Mouse (Mus musculus): ENCODE measurements at regions not wholly inside any gene's neighbourhood (a gene's known extent, or its start where the extent isn't known, plus 50 kb on each side); places are given as distances from the start of the nearest gene placed in this dataset.

DNA sequence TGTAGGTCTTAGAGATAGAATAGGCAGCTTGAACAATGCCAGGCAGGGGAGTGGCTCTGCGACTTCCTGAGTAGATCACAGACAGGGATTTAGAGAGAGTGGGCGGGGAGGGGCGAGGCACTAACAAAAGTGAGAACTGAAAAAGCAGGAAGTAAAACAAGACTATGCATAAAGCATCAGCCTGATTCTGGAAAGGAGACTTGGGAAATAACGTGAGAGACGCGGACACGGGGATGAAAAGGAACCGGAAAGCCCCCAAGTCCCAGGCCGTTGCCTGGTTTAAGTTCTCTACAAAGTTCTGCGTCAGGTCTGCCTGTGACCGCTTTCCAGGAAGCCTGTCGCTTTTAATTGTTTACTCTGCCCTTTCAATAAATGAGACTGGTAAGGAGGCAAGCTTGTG, 86.3 kb downstream of the D16Ertd472e start:
- DNase-seq (ENCODE audit: low spot score) (peak; percentile 42), ATAC-seq (replicated peaks; ENCODE audit: low FRiP score) (no peak; the same call in 1 of the 2 replicates)
- Histone ChIP-seq H3K9me3 (ENCODE audit: control insufficient read depth, low read length) (no peaks in the 10 kb centered on the region), H3K4me1 (replicated peaks; ENCODE audit: control insufficient read depth, insufficient read depth, low read length) (no peaks in the 10 kb centered on the region), H3K4me2 (peak overlapping the region; percentile 54), H3K36me3 (ENCODE audit: control insufficient read depth, insufficient read depth, low read length) (no peaks in the 10 kb centered on the region), H3K27me3 (replicated peaks; ENCODE audit: control insufficient read depth, insufficient read depth, low read length) (no peaks in the 10 kb centered on the region), H3K9ac (ENCODE audit: low read depth, low read length) (no peak overlapping the region), H3K4me3 (ENCODE audit: low read depth, low read length) (no peak overlapping the region), H3K27ac (ENCODE audit: low read depth, low read length) (no peak overlapping the region)
- 14% methylated on average over 12 of the region's 12 CpGs for WGBS

DNA sequence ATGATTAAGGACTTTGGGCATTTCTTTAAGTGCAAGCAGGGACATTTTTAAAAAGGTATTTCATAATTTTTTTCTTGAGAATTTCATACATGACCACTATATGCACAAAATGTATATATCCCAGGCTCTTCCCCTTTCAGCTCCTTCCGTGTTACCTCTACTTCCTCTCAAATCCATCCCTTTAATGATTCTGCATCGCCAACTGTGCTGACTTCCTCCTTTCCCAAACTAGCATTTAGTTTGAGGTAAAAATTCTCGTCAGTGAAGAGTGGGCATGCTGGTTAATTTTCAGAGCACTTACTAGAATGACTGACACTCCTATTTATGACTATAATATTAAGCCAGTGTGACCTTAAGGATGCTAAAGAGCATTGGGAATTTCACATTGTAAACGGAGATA, 86.9 kb downstream of the D16Ertd472e start:
- H3K4me1 ChIP-seq (replicated peaks; ENCODE audit: control insufficient read depth, insufficient read depth, low read length) = no peaks in the 10 kb centered on the region
- no peaks in the 10 kb centered on the region for H3K27me3 ChIP-seq (replicated peaks; ENCODE audit: control insufficient read depth, insufficient read depth, low read length)
- no peak overlapping the region for H3K9ac ChIP-seq (ENCODE audit: low read depth, low read length)
- no peaks in the 10 kb centered on the region for H3K36me3 ChIP-seq (ENCODE audit: control insufficient read depth, insufficient read depth, low read length)
- no peak overlapping the region for H3K27ac ChIP-seq (ENCODE audit: low read depth, low read length)
- DNase-seq (ENCODE audit: low spot score) = no peak
- 46% methylated on average over 4 of the region's 4 CpGs for WGBS
- no peaks in the 10 kb centered on the region for H3K9me3 ChIP-seq (ENCODE audit: control insufficient read depth, low read length)
- no peak overlapping the region for H3K4me3 ChIP-seq (ENCODE audit: low read depth, low read length)
- peak overlapping the region; percentile 54; the same call in 1 of the 2 replicates for H3K4me2 ChIP-seq
- ATAC-seq (replicated peaks; ENCODE audit: low FRiP score) = no peak

DNA sequence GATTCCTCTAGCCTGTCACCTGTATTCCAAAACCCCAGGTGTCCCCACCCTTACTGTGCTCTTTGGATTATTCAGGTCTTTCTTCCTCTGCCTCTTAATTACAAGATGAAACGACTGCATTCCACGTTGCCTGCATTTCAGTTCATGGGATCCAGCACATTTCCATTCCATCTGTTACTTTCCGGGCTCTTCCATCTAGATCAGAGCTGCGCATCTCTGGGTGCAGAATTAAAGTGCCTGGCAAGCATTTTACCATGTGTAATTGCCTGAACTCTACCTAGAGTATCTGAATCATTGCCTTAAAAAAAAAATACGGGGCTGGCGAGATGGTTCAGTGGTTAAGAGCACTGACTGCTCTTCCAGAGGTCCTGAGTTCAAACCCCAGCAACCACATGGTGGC, 90.0 kb downstream of the D16Ertd472e start:
- Histone ChIP-seq H3K4me3 (ENCODE audit: low read depth, low read length) (no peak overlapping the region), H3K9me3 (ENCODE audit: control insufficient read depth, low read length) (no peaks in the 10 kb centered on the region), H3K9ac (ENCODE audit: low read depth, low read length) (no peak overlapping the region), H3K27ac (ENCODE audit: low read depth, low read length) (no peak overlapping the region), H3K4me1 (replicated peaks; ENCODE audit: control insufficient read depth, insufficient read depth, low read length) (no peaks in the 10 kb centered on the region), H3K36me3 (ENCODE audit: control insufficient read depth, insufficient read depth, low read length) (no peaks in the 10 kb centered on the region), H3K4me2 (no peak overlapping the region), H3K27me3 (replicated peaks; ENCODE audit: control insufficient read depth, insufficient read depth, low read length) (no peaks in the 10 kb centered on the region)
- DNase-seq (ENCODE audit: low spot score) = no peak
- 85% methylated on average over 6 of the region's 6 CpGs for WGBS
- ATAC-seq (replicated peaks; ENCODE audit: low FRiP score) = no peak

DNA sequence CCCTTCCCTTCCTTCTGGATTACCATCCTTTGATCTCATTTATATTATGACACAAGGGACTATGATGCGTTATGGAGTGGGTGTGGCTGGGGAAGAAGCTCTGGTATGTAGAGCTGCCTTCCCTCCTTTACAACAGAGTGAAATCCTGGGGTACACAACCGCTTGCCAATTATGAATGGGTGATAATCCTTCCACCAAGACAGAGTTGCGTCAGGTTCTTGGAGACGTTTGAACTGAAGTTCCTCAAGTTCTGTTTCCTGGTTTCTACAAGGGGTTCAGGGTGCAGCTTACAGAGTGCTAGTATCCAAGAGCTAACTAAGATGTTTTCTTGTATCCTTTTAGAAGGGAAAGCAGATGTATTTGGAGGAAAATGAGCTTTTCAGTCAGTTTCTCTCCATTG, 92.2 kb downstream of the D16Ertd472e start:
- no peak overlapping the region for H3K9ac ChIP-seq (ENCODE audit: low read depth, low read length)
- H3K4me1 ChIP-seq (replicated peaks; ENCODE audit: control insufficient read depth, insufficient read depth, low read length) = no peaks in the 10 kb centered on the region
- H3K9me3 ChIP-seq (ENCODE audit: control insufficient read depth, low read length) = no peaks in the 10 kb centered on the region
- H3K4me3 ChIP-seq (ENCODE audit: low read depth, low read length) = no peak overlapping the region
- no peak overlapping the region for H3K27ac ChIP-seq (ENCODE audit: low read depth, low read length)
- no peak for DNase-seq (ENCODE audit: low spot score)
- no peaks in the 10 kb centered on the region for H3K36me3 ChIP-seq (ENCODE audit: control insufficient read depth, insufficient read depth, low read length)
- H3K27me3 ChIP-seq (replicated peaks; ENCODE audit: control insufficient read depth, insufficient read depth, low read length) = no peaks in the 10 kb centered on the region
- H3K4me2 ChIP-seq = no peak overlapping the region
- WGBS = 77% methylated on average over 4 of the region's 4 CpGs
- ATAC-seq (replicated peaks; ENCODE audit: low FRiP score) = no peak

DNA sequence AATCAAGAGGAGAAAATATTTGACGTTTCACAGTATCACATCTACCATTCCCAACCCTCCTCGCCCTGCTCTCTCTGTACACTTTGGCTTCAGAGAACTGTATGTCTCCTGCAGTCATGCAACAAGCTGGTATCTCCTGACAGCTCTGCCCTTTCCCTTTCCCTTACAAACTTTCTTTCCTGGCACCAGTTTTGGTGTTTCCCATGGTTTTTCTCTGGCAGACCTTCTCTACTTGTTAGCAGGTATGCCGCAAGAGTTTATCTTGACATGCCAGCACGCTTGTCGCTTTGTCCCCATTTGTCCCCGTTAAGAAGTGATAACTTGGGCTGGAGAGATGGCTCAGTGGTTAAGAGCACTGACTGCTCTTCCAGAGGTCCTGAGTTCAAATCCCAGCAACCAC, 94.9 kb downstream of the D16Ertd472e start:
- H3K9ac ChIP-seq (ENCODE audit: low read depth, low read length) = no peak overlapping the region
- H3K36me3 ChIP-seq (ENCODE audit: control insufficient read depth, insufficient read depth, low read length) = no peaks in the 10 kb centered on the region
- no peaks in the 10 kb centered on the region for H3K9me3 ChIP-seq (ENCODE audit: control insufficient read depth, low read length)
- no peaks in the 10 kb centered on the region for H3K27me3 ChIP-seq (replicated peaks; ENCODE audit: control insufficient read depth, insufficient read depth, low read length)
- H3K27ac ChIP-seq (ENCODE audit: low read depth, low read length) = no peak overlapping the region
- DNase-seq (ENCODE audit: low spot score) (no peak), ATAC-seq (replicated peaks; ENCODE audit: low FRiP score) (no peak)
- no peaks in the 10 kb centered on the region for H3K4me1 ChIP-seq (replicated peaks; ENCODE audit: control insufficient read depth, insufficient read depth, low read length)
- no peak overlapping the region for H3K4me3 ChIP-seq (ENCODE audit: low read depth, low read length)
- no peak overlapping the region for H3K4me2 ChIP-seq
- WGBS = 85% methylated on average over 6 of the region's 6 CpGs

DNA sequence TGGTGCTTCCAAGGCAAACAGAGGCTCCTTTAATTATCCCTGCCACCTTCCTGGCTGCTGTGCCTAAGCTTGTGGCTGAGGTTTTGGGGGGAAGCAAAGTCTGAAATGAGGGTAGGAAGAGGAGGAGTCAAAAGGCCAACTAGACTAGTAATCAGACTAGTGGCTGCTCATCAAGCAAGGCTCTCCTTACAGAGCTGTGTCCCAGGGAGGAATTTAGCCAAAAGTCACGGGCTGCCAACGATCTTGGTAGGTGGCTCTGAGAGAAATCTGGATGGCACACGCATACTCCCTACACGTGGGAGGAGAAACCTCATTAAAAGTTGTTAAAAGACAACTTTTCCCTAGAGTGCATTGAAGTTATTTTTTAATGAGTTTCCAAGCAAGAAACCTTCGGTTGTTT, 95.4 kb downstream of the D16Ertd472e start:
- H3K27ac ChIP-seq (ENCODE audit: low read depth, low read length) = no peak overlapping the region
- H3K9me3 ChIP-seq (ENCODE audit: control insufficient read depth, low read length) = no peaks in the 10 kb centered on the region
- H3K9ac ChIP-seq (ENCODE audit: low read depth, low read length) = no peak overlapping the region
- ATAC-seq (replicated peaks; ENCODE audit: low FRiP score) (no peak), DNase-seq (ENCODE audit: low spot score) (no peak)
- WGBS = 73% methylated on average over 5 of the region's 5 CpGs
- H3K4me1 ChIP-seq (replicated peaks; ENCODE audit: control insufficient read depth, insufficient read depth, low read length) = no peaks in the 10 kb centered on the region
- no peak overlapping the region for H3K4me3 ChIP-seq (ENCODE audit: low read depth, low read length)
- H3K27me3 ChIP-seq (replicated peaks; ENCODE audit: control insufficient read depth, insufficient read depth, low read length) = no peaks in the 10 kb centered on the region
- no peaks in the 10 kb centered on the region for H3K36me3 ChIP-seq (ENCODE audit: control insufficient read depth, insufficient read depth, low read length)
- H3K4me2 ChIP-seq = no peak overlapping the region

DNA sequence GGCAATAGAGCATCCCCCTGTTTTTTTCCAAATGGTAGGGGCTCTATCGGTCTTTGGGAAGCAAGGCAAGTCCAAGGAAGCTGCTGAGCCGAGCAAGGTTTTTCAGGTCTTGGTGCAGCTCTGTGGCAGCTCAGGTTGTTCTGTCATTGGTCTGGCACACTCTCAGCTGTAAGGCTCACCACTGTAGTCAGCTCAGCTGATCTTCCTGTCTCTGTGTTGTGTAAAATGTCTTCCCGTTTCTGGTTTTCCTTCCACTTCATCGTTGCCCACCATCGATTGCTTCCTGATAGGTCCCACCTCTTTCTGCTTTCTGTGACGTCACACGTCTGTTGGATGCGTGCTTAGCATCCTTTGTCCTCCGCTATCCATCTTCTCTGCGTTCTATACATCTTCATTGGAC, 96.2 kb downstream of the D16Ertd472e start:
- no peaks in the 10 kb centered on the region for H3K36me3 ChIP-seq (ENCODE audit: control insufficient read depth, insufficient read depth, low read length)
- H3K9ac ChIP-seq (ENCODE audit: low read depth, low read length) = no peak overlapping the region
- no peaks in the 10 kb centered on the region for H3K4me1 ChIP-seq (replicated peaks; ENCODE audit: control insufficient read depth, insufficient read depth, low read length)
- ATAC-seq (replicated peaks; ENCODE audit: low FRiP score) (no peak), DNase-seq (ENCODE audit: low spot score) (no peak)
- no peaks in the 10 kb centered on the region for H3K27me3 ChIP-seq (replicated peaks; ENCODE audit: control insufficient read depth, insufficient read depth, low read length)
- H3K27ac ChIP-seq (ENCODE audit: low read depth, low read length) = no peak overlapping the region
- H3K9me3 ChIP-seq (ENCODE audit: control insufficient read depth, low read length) = no peaks in the 10 kb centered on the region
- H3K4me2 ChIP-seq = no peak overlapping the region
- H3K4me3 ChIP-seq (ENCODE audit: low read depth, low read length) = no peak overlapping the region
- 85% methylated on average over 10 of the region's 10 CpGs for WGBS

DNA sequence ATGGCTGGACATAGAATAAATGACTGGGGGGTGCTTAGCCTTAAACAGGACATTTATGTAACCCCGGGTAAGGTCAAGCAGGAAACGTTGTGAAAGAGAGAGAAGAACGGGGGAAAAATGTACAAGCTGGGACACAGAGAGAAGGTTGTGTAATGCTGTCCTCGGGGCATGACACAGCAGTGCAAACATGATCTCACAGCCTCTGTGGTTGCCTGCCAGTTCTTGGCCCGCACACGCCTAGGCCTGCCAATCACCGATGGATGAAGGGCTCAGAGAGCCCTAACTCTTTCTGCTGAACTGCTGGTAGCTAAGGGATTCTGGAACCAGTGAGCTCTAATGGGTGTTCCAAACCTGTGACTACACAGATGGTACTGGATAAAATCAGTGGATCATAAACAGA, 96.5 kb upstream of the Btg3 start:
- Histone ChIP-seq H3K4me3 (ENCODE audit: low read depth, low read length) (no peak overlapping the region), H3K27ac (ENCODE audit: low read depth, low read length) (no peak overlapping the region), H3K27me3 (replicated peaks; ENCODE audit: control insufficient read depth, insufficient read depth, low read length) (no peaks in the 10 kb centered on the region), H3K4me2 (no peak overlapping the region), H3K36me3 (ENCODE audit: control insufficient read depth, insufficient read depth, low read length) (no peaks in the 10 kb centered on the region), H3K9ac (ENCODE audit: low read depth, low read length) (no peak overlapping the region), H3K4me1 (replicated peaks; ENCODE audit: control insufficient read depth, insufficient read depth, low read length) (no peaks in the 10 kb centered on the region), H3K9me3 (ENCODE audit: control insufficient read depth, low read length) (no peaks in the 10 kb centered on the region)
- peak; percentile 83 for ATAC-seq (replicated peaks; ENCODE audit: low FRiP score)
- WGBS = 50% methylated on average over 7 of the region's 7 CpGs
- DNase-seq (ENCODE audit: low spot score) = no peak

DNA sequence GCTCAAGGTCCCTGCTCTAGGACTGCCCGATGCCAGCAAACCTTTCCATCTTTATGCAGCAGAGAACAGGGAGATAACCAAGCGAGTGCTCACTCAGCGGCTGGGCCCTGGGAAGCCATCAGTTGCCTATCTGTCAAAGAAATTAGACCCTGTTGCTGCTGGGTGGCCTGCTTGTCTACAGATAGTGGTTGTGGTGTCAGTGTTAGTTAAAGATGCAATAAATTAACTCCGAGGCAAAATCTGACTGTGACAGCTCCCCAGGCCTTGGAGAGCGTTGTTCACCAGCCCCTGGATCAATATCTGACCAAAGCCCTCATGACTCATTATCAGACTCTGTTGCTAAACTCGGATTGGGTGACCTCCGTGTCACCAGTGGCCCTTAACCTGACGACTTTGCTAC, 83.0 kb upstream of the Btg3 start:
- WGBS = 33% methylated on average over 8 of the region's 8 CpGs

More for the DNA sequence above, 83.0 kb upstream of the Btg3 start:
- no peak overlapping the region for H3K4me2 ChIP-seq
- H3K9me3 ChIP-seq (ENCODE audit: control insufficient read depth, low read length) = no peaks in the 10 kb centered on the region
- H3K36me3 ChIP-seq (ENCODE audit: control insufficient read depth, insufficient read depth, low read length) = no peaks in the 10 kb centered on the region
- no peak overlapping the region for H3K4me3 ChIP-seq (ENCODE audit: low read depth, low read length)
- DNase-seq (ENCODE audit: low spot score) (no peak), ATAC-seq (replicated peaks; ENCODE audit: low FRiP score) (peak; percentile 66)
- H3K27me3 ChIP-seq (replicated peaks; ENCODE audit: control insufficient read depth, insufficient read depth, low read length) = no peaks in the 10 kb centered on the region
- no peaks in the 10 kb centered on the region for H3K4me1 ChIP-seq (replicated peaks; ENCODE audit: control insufficient read depth, insufficient read depth, low read length)
- H3K27ac ChIP-seq (ENCODE audit: low read depth, low read length) = no peak overlapping the region
- H3K9ac ChIP-seq (ENCODE audit: low read depth, low read length) = no peak overlapping the region
